Mouse (Mus musculus): ENCODE measurements around the gene Sbno2.

Sbno2 gene

DNA sequence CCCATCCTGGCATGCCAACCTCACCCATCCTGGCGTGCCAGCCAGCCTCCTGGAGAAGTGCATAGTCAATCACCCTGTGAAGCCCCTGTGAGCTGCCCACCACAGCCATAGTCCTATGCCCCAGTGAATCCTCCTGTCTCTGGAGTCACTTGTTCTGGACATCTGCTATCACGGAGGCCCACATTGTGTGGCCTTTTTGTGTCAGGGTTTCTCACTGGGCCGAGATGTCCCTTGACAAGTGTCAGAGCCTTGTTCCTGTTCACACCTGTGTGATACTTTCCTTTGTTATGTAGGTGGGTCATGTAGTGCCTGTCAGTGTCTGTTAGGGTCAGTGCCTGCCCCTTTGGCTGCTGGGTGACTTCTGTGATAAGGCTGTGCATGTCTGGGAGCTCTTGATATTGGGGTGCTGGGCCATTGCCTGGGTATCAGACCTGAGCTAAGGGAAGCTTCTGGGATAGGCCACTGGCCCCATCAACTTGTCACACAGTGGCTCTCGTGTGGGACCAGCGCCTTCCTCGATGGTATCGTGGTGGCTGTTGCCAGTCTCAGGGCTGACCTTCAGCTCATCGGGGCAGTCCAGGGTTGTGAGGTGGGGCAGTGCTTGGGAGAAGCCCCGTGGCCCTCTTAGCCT, 18.7 kb upstream of the Sbno2 start:
- DNase-seq (ENCODE audit: low read depth, low spot score), result no peak

DNA sequence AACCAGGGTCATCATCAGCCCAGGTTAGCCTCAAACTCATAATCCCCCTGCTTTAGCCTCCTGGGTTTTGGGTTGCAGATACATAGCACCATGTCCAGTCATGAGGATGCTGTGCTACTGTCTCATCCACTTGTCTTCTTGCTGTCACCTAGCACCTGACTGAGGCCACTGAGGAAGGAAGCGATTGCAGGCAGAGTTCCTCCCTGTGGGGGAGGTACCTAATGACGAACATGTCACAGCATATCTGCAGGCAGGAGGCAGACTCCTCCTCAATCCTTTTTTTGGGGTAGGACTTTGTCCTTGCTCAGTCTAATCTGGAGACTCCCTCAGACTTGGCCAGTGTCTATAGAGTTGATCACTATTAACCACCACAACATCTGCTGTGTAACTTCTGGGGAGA, 16.3 kb upstream of the Sbno2 start:
- no peak for DNase-seq (ENCODE audit: low read depth, low spot score)

DNA sequence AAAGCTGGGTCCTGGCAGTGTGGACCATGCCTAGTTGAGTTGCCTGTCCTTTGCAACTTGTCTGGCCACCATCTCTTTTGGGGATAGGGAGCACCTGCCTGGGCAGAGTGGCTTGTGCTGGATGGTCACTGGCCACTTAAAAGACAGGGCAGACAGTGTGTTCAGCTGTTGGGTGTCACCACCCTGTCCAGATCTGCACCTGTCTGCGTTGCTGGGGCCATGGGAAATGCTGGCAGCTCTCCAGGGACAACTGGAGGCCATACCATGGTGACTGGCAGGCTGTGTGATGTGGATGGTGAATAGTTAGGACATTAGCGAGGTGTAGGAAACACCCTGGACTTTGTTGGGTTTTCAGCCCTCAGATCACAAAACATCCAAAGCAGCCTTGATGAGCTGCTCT, 14.8 kb upstream of the Sbno2 start:
- DNase-seq (ENCODE audit: low read depth, low spot score), result no peak

DNA sequence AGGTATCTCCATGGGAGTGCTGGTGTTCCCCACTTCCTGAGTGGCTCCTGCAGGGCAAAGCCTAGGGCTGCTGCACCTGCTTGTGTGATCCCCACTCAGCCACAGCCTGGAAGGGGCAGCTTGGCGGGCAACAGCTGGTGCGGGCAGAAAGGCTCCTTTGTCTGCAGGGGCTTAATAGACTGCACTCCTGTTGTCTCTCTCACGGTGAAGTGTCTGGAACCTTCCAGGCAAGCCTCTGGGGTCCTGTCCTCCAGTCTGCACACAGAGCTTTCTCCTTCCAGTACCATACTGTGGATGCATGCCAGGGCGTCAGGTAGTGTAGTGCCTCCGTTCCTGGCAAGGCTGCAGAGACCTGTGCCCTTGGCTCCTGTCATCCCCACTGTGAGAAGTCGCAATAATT, 13.2 kb upstream of the Sbno2 start:
- no peak for DNase-seq (ENCODE audit: low read depth, low spot score)

DNA sequence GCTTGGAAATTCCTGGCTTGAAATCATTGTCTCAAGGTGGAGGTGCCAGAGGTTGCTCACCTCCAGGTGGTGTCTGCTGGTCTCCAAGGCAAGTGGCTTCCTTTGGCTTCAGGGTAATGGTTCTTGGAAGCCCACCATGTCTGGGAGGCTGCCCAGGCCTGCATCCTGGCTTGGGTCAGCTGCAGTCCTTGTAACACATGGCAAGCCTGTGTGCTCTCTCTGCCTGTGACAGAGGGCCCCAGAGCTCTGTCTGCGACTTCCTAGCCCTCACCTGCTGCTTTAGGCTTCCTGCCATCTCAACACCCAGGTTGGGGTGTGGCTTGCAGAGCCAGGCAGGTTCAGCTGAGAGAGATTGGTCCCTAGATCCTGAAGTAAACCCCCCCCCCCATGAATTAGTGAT, 12.4 kb upstream of the Sbno2 start:
- no peak for DNase-seq (ENCODE audit: low read depth, low spot score)

DNA sequence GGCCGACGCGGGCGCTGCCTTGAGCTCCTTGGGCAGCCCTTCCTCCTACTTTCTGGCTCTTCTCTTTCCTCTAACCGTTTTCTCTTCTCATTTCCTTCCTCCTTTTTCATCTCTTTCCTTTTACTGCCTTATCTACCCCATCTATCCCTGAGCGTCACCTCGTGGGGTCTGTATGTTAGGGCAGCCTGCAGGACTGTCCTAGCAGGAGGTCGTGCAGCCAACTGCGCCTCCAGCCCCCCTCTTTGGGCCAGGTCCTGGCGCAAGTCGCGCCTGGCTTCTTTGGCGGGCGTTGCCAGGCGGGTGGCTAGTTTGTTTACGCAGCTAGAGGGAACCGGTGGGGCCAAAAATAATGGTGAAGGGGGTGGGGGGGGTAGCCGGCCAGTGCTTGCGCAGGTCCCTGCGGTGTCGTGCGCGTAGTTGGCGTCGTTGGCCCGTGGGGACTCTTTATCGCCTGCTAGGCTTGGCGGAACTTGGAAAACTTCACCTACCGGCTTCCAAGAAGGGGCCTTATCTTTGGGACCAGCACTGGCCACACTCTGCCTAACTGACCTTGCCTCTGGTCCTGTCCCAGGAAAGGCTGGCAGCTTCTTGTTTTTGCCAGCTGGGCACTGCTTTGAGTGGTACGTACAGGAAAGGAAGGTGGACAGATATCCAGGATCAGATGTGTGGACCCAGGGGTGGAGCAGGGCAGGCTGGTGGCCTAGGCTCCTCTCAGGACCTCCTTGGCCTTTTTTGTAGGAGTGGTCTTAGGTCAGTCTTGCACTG, 11.7 kb upstream of the Sbno2 start:
- DNase-seq (ENCODE audit: low read depth, low spot score), result no peak

DNA sequence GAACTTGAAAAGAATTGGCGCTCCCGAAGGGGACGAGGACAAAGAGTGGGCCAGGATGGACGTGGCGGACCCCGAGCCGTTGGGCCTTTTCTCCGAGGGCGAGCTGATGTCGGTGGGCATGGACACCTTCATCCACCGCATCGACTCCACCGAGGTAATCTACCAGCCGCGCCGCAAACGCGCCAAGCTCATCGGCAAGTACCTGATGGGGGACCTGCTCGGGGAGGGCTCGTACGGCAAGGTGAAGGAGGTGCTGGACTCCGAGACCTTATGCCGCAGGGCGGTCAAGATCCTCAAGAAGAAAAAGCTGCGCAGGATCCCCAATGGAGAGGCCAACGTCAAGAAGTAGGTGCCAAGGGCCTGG, 11.2 kb upstream of the Sbno2 start:
- no peak for DNase-seq (ENCODE audit: low read depth, low spot score)

DNA sequence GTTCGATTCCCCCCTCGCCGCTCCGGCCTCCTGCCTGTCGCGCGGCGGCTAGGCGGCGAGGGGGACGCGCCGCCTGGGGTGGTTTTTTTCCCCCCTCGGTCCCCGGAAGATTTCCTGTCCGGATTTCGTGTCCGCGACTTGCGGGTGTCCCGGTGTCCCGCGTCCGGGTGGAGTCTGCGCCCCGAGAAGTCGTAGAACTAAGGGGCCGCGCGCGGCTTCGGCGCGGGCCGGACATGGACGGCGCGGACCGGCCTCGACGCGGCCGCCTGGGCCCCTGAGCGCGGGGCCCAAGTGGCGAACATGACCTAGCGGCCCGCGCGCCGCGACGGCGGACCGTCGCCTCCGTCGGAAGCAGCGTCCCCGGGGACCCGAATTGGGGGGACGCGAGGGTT, 10.6 kb upstream of the Sbno2 start:
- DNase-seq (ENCODE audit: low read depth, low spot score), result no peak

DNA sequence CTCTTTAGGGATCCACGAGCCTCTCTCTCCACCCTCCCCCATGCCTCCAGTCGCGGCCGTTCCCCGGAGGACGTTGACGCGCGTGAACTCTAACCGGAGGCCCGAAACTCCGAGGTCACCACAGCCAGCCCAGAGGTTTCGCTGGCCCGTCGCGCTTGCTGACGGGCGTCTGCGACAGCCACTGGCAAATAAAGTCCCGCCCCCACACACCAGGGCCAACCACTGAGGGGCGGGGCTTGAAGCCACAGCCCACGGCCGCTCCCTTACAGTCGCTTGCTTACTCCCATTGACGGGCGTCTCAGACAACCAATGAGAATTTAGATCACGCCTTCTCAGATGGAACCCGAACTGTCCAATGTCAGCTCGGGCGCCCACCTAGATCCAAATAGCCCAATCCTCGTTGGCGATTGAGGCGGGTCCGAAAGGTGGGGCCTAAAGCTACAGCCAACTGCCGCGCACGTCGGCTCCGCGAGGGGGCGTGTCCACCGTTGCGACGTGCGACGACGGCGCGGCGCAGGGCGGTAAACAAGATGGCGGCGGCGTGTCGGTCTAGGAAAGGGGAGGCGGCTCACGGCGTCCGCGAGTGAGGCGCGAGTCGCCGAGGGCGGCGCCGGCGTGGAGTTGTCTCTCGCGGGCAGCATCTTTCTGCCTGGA, 10.0 kb upstream of the Sbno2 start, which contains the start of gene Stk11:
Gene Stk11, plus strand, starts transcription at position 514 of the 654 bp plus-strand sequence.
- DNase-seq (ENCODE audit: low read depth, low spot score), result peak; percentile 100

DNA sequence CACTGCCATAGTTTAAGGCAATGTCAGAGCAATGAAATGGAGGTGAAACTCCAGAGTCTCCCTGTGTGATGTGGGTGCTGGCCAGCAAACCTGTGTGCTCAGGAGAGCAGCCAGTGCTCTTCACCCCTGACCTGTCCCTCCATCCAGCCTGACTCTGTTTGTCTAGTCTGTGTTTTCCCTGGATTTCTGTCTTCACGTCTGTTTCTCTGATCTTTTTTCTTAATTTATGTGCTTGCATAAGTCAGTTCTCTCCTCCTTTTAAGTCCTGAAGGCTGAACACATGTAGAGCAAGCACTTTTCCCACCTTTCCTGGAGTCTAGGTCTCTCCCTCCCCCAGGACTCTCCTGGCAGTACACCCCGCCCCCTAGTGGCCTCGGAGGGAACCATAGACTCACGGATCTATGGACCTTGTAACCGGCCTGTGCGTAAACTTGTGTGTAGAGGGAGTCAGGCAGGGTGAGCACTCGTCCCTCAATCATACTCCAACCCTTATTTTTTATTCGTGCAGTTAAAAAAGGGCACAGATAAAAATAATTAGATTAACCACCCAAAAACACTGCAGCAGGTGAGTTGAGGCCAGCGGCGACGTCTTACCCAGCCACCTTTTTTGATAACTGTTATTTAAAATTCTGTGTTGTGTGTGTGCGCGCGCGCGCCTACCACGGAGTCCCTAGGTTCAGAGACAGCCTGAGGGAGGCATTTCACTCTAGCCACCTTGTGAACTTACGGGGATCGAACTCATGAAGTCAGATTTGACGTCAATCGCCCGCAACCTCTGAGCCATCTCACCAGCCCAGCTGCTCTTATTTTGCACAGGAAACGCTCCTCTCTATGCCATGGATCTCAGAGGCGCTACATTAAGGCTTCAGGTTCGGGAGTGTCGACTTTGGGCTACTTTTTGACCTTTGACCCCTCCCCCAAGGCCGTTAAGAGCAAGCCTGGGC, 9.2 kb upstream of the Sbno2 start:
- DNase-seq (ENCODE audit: low read depth, low spot score), result peak; percentile 93

DNA sequence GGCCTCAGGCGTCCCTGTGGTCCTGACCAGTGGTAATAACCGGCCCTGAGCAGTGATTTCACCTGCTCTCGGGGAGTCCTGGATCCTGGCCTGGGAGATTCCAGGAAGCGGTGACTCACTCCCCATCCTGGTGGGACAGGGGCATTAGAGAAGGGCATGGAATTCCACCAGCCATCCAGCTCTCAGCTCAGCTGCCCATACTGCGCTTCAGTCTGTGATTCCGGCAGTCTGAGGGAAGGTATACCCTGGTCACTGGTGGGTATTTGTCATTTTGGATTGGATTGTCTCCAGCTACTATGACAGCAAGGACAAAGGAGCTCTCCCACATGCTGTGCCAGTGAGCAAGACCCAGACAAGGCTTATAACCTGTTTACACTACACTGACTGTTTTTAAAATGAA, 2.3 kb upstream of the Sbno2 start:
- DNase-seq (ENCODE audit: low read depth, low spot score), result no peak

DNA sequence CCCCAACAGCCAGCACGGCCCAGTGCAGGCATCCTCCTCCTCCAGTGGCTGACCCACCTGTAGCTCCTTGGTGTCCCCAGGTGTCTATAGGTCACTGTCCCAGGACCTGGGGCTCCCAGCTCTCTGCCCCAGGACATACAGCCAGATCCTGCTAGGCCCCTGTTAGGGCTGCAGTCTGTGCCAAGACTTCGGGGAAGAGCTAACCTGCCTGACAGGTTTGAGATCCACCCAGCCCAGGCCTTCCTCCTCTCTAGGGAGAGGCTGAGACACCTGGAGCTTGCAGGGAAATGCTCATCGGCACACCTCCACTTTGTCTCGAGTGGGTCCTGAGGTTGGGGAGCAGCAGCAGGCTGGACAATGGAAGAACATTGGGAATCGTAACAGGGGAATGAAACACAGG, 555 bp upstream of the Sbno2 start:
- DNase-seq (ENCODE audit: low read depth, low spot score), result no peak

DNA sequence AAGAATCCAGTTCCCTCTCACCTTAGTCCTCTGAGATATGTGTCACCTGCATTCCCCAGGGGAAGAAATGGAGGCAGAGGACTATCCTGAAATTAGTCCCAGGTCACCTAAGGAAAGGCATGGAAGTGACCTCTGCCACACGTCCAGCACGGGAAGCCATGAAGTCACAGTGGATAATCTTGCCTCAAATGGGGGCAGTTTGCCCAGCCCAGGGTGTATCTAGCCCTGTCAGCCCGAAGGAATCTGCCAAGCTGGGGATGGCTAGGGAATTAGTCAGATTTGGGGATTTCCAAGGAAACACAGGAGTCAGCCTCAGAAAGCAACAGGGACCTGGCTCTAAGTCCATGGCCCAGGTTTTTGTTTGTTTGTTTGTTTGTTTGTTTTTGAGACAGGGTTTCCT, 1.2 kb downstream of the Sbno2 start:
- DNase-seq (ENCODE audit: low read depth, low spot score), result no peak

DNA sequence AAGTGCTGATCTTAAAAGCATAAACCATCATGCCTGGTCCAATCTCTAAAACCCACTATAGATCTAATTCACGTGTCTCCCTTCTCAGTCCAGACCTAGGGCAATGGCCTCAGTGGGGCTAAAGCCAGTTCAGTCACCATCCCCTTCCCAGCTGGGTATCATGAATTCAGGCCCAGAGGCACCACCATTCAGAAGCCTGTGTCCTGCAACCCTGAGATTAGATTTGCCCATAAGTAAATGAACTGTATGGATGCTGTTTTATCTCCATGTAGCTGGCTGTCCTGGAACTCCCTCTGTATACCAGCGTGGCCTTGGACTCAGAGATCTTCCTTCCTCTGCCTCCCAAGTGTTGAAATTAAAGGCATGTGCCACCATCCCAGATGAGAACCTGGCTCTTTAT, 2.3 kb downstream of the Sbno2 start:
- no peak for DNase-seq (ENCODE audit: low read depth, low spot score)

DNA sequence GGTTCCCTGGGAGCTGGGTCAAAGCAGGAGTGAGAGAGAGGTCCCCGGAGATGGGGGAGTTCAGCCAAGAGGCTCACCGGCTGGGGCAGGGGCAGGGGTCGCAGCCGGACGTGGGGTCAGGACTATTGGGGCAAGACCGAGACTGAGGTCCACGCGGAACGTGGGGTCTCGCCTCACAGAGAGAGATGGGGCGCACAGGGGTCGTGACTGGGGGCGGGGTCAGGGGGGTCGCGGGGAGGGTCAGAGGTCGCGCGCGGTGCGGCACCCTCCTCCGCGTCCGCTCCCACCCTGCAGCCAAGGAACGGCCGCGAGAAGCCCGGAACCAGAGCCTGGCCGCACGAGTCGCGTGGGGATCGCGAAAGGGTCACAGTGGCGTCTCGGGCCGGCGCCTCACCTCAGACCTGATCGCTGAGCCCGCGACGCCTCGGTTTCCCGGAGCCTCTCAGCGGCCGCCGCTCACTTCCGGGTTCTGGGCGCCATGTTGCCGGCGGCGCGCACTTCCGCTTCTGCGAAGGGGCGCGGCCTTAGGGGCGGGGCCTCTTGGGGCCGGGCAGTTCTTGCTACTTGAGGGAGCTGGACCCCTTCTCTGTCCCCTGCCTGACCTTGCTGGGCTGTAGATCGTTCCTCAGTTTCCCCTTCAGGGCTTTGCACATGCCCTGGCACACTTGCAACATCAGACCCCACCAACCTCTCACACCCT, 3.0 kb downstream of the Sbno2 start:
- DNase-seq (ENCODE audit: low read depth, low spot score), result peak; percentile 63

DNA sequence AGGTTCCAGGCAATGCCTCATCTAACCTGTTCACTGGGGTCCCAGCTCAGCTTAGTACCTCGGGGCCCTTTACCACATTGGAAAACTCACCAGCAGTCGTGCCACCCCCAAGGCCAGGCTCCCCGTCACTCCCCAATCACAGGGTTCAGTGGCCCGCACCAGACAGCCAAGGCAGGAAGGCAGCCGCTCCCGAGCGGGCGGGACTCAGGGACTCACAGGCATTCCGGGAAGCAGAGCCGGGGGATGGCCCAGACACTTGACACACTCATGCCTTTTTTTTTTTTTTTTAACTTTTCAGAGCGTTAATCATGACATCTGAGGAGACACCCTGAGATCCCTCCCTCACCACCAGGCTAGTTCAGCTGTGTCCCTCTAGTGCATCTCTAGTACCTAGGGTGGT, 4.4 kb downstream of the Sbno2 start:
- DNase-seq (ENCODE audit: low read depth, low spot score), result peak; percentile 50

DNA sequence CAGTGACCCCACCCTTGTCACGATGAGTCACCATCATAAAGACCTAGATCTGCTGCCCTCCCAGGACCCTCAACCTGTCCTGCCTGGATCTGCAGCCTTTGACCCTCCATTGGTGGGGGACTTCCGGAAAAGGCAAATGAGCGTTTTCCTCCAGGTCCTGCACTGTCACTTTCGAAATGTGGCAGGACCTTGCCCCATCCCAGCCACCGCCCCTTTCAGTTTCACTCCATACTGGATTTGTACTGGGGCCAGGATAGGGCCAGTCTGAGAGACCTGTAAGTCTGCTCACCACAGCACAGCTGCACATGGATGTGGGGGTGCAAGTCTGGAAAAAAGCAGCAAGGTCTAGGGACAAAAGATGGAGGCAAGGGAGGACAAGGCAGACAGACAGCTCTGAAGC, 6.7 kb downstream of the Sbno2 start:
- DNase-seq (ENCODE audit: low read depth, low spot score), result no peak

DNA sequence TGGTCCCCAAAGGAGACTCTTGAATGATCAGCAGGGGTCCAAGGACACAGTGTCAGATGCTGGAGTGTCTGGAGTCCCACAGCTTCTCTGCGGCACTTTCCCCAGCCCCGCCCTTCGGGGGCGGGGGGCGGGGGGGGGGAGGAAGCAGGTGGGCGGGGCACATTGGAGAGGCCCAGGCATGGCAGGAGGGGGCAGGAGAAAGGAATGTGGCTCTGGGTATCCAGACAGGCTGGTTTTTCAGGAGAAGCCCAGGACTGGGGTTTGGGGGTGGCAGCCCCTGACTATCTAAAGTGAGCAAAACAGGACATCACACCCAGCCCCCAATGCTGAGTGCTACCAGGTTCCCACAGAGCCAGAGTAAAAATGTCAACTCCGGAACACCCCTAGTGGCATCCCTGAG, 8.1 kb downstream of the Sbno2 start:
- DNase-seq (ENCODE audit: low read depth, low spot score), result peak; percentile 37

DNA sequence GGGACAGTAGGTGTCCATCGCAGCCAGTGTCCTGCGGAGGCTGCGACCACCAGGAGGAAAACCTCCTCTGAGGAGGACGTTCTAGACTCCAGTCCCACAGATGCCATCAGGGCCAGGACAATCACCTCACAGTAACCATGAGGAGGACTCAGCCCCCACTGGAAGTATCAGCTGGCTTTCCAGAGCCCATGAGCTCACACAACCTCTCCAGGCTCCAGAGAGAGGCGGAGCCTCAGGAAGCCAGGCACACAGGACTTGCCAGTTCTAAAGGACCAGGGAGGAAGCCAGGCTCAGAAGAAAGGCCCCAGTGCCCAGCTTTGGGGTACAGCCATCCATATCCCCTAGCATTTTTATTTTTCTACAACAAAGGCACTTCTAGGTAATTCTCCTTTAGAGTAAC, 9.8 kb downstream of the Sbno2 start:
- DNase-seq (ENCODE audit: low read depth, low spot score), result no peak

DNA sequence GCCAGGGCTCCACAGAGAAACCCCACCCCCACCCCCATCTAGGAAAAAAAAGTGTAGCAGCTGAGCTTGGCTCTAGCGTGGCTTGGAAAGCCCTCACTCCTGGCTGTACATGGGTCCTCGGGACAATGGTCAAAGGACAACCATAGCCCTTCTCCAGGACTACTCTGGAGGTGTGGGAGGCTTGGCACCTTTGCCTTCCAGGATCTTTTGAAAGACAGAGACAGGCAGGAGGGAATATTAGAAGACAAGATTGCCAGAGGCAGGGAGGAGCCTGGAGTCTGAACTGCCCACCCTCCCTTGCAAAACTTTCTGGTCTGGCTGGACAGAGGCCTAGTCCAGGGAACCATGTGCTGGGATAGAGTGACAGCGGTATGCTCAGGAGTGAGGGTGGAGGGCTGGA, 10.7 kb downstream of the Sbno2 start:
- no peak for DNase-seq (ENCODE audit: low read depth, low spot score)

DNA sequence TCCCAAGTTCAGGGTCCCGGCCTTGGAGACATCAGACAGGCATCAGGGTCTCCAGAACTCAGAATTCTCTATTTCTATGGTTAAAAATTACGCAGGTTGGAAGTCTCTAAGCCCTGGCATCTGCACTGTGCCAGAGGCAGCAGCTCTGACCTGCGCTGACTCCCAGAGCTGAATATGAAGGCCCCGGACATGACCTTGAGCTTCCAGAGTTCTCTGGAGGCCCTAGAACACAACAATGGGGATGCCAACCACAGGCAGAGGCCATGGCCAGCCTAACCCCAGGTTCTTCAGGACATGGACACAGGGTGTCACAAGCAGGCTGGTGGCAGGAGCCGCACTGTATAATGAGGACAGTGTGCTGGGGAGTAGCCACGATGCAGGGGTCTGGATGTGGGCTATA, 11.3 kb downstream of the Sbno2 start:
- DNase-seq (ENCODE audit: low read depth, low spot score), result no peak

Data from ES-CJ7 (cell line).